Mouse (Mus musculus): Measurements from ENCODE around the gene Skint8.
"Not testable (repeated sequence)": the region's sequence is repeated elsewhere in the genome, so short reads cannot be mapped to it uniquely, and the experiment has no call there.

Skint8 gene

DNA sequence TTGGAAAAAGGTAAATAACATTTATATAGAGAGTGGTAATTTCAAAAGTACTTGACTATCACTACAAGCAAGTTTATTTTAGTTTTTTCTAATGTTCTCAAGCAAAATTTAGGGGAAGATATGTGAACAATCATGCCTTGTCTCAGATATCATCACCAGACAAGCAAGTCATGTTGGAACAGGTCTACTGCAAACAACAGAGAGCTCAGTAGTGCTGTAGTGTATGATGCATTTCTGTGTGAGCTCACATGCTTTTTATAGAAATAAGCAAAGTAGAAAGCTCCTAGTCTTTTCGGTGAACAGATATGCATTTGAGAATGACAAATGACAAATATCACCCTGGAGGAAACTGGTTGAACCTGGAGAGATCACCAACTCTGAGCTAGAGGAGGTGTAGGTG lies at the start of gene Skint8:
Skint8 (plus strand) TSS at position 301 of the 400 bp plus-strand sequence.
- DNase-seq (ENCODE audit: low spot score) = no peak

- peak; percentile 13 for DNase-seq (ENCODE audit: low spot score)
Measured at GRCm38 (mm10) chr4:111880112-111880875, 38.9 kb upstream of the Skint8 start.

GRCm38 (mm10) chr4:111883543-111883942 lies 35.6 kb upstream of the Skint8 start:
- DNase-seq (ENCODE audit: low spot score) = no peak

DNA sequence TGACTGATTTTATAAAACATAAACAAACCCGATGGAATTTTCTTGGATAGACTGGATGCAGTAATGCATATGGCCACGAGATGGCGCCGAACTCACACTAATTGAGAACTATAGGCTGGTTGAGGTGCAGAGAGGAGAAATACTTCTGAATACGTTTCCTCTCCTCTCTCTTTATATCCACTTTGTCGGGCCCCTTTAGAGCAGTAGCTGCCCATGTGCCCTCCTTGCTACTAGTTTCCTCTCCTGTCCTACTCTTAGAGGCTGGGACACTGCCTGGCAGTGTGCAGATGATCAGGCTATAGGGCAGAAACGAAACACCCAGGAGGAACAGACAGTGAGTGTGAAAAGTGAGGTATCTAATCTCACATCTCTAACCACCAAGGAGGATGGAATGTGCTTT lies 33.2 kb upstream of the Skint8 start:
- DNase-seq (ENCODE audit: low spot score) = peak; percentile 84

- peak; percentile 88 for DNase-seq (ENCODE audit: low spot score)
Measured at GRCm38 (mm10) chr4:111886607-111887006, 32.6 kb upstream of the Skint8 start.

- DNase-seq (ENCODE audit: low spot score) = no peak
Measured at GRCm38 (mm10) chr4:111892138-111892537, 27.1 kb upstream of the Skint8 start.

GRCm38 (mm10) chr4:111897755-111898154 lies 21.4 kb upstream of the Skint8 start:
- no peak for DNase-seq (ENCODE audit: low spot score)

DNA sequence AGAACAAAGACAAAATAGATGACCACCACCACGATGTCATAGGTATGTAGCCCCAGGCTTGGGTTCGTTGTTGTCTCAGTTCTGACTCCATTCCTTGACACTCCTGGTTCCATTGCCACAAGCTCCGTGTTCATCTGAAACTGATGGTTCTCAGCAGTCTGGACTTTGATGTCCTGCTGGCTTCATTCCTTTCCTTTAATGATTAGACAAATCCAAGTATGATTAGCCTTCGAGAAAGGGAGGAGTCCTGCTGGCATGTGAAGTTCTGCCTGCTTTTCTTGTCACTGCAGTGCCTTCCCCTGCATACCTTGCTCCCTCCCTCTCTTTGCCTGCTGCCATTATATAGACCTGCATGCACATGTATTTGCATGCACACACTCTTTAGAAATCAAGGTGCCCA lies 20.6 kb upstream of the Skint8 start:
- no peak for DNase-seq (ENCODE audit: low spot score)

- not testable (repeated sequence) for DNase-seq (ENCODE audit: low spot score)
Measured at GRCm38 (mm10) chr4:111900491-111900890, 18.7 kb upstream of the Skint8 start.

DNA sequence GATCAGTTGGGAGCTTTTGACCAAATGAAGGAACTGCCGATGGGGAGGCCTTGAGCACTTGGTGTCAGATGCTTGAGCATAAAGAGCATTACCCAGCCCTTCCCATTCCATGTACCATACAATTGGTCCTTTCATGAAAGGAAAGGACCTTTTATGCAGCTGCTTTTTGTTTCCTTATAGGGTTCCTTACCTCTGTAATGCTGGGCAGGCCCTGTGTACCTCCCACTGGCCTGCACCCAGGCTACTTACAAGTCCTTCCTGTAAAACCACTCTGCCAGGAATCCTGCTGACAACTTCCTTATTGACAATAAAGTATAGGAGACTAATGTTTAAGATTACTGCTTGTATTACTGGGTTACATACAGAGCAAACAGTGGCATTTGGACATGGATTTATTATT lies 17.7 kb upstream of the Skint8 start:
- DNase-seq (ENCODE audit: low spot score) = no peak

DNA sequence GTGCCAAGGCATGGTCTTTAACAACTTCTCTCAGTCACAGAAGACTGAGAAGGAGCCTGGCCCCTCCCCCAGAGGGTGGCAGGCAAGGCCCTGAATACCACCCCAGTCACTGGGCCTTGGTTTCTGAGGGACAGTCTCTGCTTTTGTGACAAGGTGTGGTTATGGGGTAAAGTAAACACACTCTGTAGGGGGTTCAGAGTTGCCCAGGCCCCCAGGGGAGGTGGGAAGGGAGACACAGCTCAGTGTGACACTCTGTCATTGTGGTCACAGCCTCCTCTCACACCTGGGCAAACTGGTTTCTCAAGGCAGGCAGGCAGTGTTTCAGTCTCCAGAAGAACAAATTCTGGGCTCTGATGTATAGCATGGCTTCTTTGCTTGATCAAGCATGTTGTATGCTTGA lies 16.4 kb upstream of the Skint8 start, which contains the start of gene Slc5a9:
Slc5a9 (minus strand) TSS at position 144 of the 400 bp plus-strand sequence.
- no peak for DNase-seq (ENCODE audit: low spot score)

DNA sequence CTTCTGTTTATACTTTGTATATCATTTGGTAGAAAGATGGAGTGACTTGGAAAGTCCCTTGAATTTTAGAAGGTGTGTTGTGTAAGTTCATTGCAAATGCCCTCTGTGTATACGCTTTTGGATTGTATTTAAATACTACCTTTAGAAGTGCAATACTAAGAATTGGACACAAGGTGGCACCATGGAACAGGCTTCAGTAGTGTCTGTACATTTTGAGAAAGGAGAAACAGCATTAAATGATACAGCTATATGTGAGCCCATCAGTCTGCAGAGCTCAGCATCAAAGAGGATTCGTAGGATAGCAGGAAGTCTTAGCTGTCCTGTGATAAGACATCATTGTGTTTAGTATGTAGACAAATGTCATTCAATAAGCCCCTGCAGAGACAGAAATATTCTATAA lies 11.3 kb upstream of the Skint8 start:
- peak; percentile 75 for DNase-seq (ENCODE audit: low spot score)

DNA sequence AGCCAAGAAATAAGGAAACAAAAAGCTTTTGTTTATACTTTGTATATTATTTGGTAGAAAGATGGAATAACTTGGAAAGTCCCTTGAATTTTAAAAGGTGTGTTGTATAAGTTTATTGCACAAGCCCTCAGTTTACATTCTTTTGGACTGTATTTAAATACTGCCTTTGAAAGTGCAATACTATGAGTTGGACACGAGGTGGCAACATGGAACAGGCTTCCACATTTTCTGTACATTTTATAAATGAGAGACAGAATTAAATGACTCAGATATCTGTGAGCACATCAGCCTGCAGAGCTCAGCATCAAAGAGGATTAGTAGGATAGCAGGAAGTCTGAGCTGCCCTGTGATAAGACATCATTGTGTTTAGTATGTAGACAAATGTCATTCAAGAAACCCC lies 42.1 kb downstream of the Skint8 start:
- peak; percentile 5 for DNase-seq (ENCODE audit: low spot score)

DNA sequence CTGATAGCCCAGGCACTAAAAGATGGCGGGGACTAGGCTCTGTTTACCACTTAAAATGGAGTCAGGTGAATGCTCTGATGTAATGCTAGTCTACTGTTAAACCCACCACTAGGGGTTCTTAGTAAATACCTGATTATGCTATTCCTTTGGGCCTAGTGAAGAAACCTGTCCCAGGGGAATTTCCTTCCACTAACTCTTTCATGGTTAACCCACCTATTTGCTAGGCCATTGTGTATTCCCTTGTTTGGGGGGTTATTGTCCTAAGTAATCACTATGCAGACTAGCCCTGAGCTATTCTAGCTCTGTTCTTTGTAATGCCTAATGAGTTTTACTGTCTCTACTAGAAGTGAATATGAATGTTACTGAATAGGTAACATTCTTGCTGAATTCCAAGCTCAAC lies 44.0 kb downstream of the Skint8 start:
- DNase-seq (ENCODE audit: low spot score) = not testable (repeated sequence)

- no peak for DNase-seq (ENCODE audit: low spot score)
Measured at GRCm38 (mm10) chr4:111963669-111964068, 44.5 kb downstream of the Skint8 start.

GRCm38 (mm10) chr4:111972623-111973022 lies 53.4 kb downstream of the Skint8 start, which contains the start of gene Skint7:
TSS of gene Skint7 (plus strand) at chr4:111972923.
- no peak for DNase-seq (ENCODE audit: low spot score)

Data from embryo, embryonic 10.5 days (tissue).